Mouse (Mus musculus): Measurements from ENCODE around the gene Catip.

DNA sequence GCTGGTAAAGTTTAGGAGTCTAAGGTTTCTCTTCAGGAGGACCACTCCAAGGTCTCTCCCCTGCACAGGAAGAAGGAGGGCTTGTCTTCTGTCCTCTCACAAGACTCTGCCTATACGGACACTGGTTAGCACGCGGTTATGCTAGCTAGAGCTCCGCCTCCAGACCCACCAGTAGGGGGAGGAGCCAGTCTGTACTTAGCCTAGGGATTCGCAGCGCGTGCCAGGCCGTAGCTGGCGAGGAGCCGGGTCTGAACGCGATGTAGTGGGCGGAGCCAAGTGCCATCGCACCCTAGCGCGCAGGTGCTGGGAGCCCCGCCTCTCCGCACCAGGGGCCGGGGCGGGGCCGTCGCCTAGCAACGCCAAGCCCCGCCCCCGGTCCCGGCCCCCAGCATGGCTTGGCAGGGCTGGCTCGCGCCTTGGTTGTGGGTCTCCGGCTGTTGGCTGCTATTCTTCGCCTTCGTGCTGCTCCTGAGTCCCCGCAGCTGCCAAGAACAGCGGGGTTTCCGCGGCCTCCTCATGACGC is 29.6 kb upstream of the Catip start:
- TF ChIP-seq CTCF (IDR thresholded peaks at IDR 0.05; ENCODE audit: low read depth): peak; percentile 64
- TF ChIP-seq EP300 (IDR thresholded peaks at IDR 0.05; ENCODE audit: low read depth): no peak
